Mouse (Mus musculus): ENCODE data around the gene Ankrd55.
"Not testable (repeated sequence)": the region's sequence is repeated elsewhere in the genome, so short reads cannot be mapped to it uniquely, and the experiment has no call there.

The Ankrd55 gene

GRCm38 (mm10) chr13:112410461-112410860 lies 122.2 kb downstream of the Ankrd55 start:
- no peak for DNase-seq (ENCODE audit: extremely low spot score, low spot score)

GRCm38 (mm10) chr13:112411216-112411822 lies 123.1 kb downstream of the Ankrd55 start:
- DNase-seq (ENCODE audit: extremely low spot score, low spot score): no peak

- no peak for DNase-seq (ENCODE audit: extremely low spot score, low spot score)
Observed at GRCm38 (mm10) chr13:112412251-112412650, 124.0 kb downstream of the Ankrd55 start.

- no peak for DNase-seq (ENCODE audit: extremely low spot score, low spot score)
Observed at GRCm38 (mm10) chr13:112412824-112413223, 124.6 kb downstream of the Ankrd55 start.

GRCm38 (mm10) chr13:112413611-112414010 lies 125.4 kb downstream of the Ankrd55 start:
- no peak for DNase-seq (ENCODE audit: extremely low spot score, low spot score)

GRCm38 (mm10) chr13:112415896-112416295 lies 127.6 kb downstream of the Ankrd55 start:
- no peak for DNase-seq (ENCODE audit: extremely low spot score, low spot score)

- DNase-seq (ENCODE audit: extremely low spot score, low spot score): no peak
Observed at GRCm38 (mm10) chr13:112416410-112417162, 128.3 kb downstream of the Ankrd55 start.

GRCm38 (mm10) chr13:112417163-112417523 lies 128.9 kb downstream of the Ankrd55 start:
- no peak for DNase-seq (ENCODE audit: extremely low spot score, low spot score)

- no peak for DNase-seq (ENCODE audit: extremely low spot score, low spot score)
Observed at GRCm38 (mm10) chr13:112417861-112418423, 129.7 kb downstream of the Ankrd55 start.

GRCm38 (mm10) chr13:112418595-112418994 lies 130.3 kb downstream of the Ankrd55 start:
- no peak for DNase-seq (ENCODE audit: extremely low spot score, low spot score)

GRCm38 (mm10) chr13:112424212-112424611 lies 136.0 kb downstream of the Ankrd55 start:
- no peak for DNase-seq (ENCODE audit: extremely low spot score, low spot score)

GRCm38 (mm10) chr13:112424635-112425034 lies 136.4 kb downstream of the Ankrd55 start:
- DNase-seq (ENCODE audit: extremely low spot score, low spot score): no peak

GRCm38 (mm10) chr13:112425181-112425654 lies 137.0 kb downstream of the Ankrd55 start:
- DNase-seq (ENCODE audit: extremely low spot score, low spot score): no peak

GRCm38 (mm10) chr13:112426265-112427135 lies 138.2 kb downstream of the Ankrd55 start:
- no peak for DNase-seq (ENCODE audit: extremely low spot score, low spot score)

GRCm38 (mm10) chr13:112427136-112427470 lies 138.9 kb downstream of the Ankrd55 start:
- DNase-seq (ENCODE audit: extremely low spot score, low spot score): not testable (repeated sequence)

GRCm38 (mm10) chr13:112427521-112427920 lies 139.3 kb downstream of the Ankrd55 start:
- no peak for DNase-seq (ENCODE audit: extremely low spot score, low spot score)

- no peak for DNase-seq (ENCODE audit: extremely low spot score, low spot score)
Observed at GRCm38 (mm10) chr13:112433271-112433670, 145.0 kb downstream of the Ankrd55 start.
